Mouse (Mus musculus) megakaryocyte, embryonic 14.5 days (primary cell): ENCODE results near the gene Nectin4.

Source experiments
- FLI1 ChIP-seq: IDR thresholded peaks from 2 replicates; pipeline ENCODE4 v1.6.1; 2012; ENCODE audit warnings: low read length, inconsistent platforms, mixed read lengths
- GATA1 ChIP-seq: IDR thresholded peaks from 3 replicates; pipeline ENCODE4 v1.6.1; 2012; ENCODE audit warnings: mixed read lengths, low read length, inconsistent platforms, borderline replicate concordance

- TF ChIP-seq GATA1 (no peak), FLI1 (no peak)
Observed at GRCm38 (mm10) chr1:171330216-171330560, 39.7 kb upstream of the Nectin4 start.
